Mouse (Mus musculus): ENCODE data around the gene Trim41. TPM values are rescaled to one million over a fixed set of nuclear protein-coding genes. Genes with fewer than 3 reads are reported as not detected.

Trim41 gene
- 11.2 TPM for polyA plus RNA-seq (2014; fragmentation: Illumina TruSeq; extraction: RNeasy Lipid Tissue Mini Kit (QIAGEN cat#74804))

DNA sequence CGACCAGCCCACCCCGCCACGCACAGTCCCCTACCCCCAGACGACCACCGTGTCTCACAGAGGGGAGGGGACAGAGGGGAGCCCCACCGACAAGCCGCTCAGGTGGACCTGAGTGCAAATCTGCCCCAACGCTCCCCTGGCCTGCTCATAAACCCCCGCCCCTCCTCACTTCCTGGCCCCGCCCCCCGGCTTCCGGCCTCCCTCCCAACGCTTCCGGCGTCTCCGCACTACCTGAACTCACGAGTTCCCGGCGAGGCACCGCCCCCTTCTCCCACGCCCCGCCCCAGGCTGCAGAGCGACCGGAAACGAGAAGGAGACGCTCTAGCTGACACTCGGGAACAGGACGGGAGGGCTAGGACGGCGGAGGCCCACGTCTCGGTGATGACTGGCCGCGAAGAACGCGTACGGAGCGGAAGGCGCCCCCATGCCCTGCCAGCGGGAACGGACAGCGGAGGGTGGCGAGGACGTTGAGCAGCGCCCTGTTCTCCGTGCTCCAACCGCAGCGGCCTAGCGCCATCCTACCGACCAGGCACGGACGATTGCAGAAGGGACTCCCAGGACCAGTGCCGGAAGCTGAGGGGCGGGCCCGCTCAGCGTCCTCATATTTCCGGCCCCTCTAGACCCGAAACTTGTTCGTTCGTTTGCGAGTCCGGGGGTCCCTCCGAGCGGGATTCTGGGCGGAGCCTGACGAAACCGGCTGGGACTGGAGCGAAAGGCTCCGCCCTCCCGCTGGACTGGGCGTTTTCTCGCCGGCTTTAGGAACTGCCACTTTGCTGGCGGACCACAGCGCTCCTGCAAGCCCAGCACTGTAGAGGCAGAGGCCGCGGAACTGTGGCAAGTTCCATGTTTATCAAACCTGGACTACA lies at the start of gene Trim41:
Trim41 (minus strand) TSS at position 554 of the 866 bp plus-strand sequence.

DNA sequence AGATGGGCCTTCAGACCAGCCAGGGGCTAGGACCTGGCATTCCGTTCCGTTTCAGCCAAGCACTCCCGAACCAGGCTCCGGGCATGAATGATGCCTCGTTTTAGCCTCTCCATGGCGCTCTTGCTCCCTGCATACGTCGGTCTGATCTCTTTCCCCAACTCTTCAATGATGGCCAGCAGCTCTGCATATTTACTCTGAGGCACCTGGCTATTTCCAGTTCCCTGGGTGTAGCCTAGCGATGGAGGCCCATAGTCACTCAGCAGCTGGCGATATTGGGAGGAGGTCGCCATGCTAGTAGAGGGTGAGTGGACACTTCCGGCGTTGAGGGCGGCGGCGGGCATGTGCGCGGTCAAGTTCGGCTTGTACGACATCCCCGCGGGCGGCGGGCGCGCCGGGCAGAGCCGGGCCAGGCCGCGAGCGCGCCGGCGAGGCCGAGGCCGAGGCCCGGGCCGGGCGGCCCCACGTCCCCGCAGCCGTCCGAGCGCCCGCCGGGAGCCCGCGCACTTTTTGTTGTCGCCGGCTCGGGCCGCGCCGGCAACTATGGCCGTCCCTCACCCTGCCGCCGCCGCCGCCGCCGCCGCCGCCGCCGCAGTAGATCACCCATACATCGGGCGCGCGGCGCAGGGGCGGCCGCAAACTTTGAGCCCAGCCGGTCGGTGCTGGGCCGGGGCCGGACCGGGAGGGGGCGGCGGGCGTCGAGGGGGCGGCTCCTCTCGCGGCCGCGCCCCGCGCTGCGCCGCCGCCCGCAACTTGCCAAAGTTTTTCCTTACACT lies 9.0 kb upstream of the Trim41 start, which contains the start of the genes Trim7 and Gm12184:
Trim7 (plus strand) TSS at position 162 of the 773 bp plus-strand sequence.
Gm12184 (minus strand) TSS at position 677 of the 773 bp plus-strand sequence.

GRCm38 (mm10) chr11:48799921-48800701 lies 17.0 kb downstream of the Trim41 start, which contains the start of gene Rack1:
Gene Rack1, plus strand, starts transcription at chr11:48800332.

Other genes starting within 250 kb of the Trim41 start
- gene Rack1, start 17.0 kb downstream of the Trim41 start, polyA plus RNA-seq (2014; fragmentation: Illumina TruSeq; extraction: RNeasy Lipid Tissue Mini Kit (QIAGEN cat#74804)), result 195 TPM
- gene Trim7, start 8.8 kb upstream of the Trim41 start, polyA plus RNA-seq (2014; fragmentation: Illumina TruSeq; extraction: RNeasy Lipid Tissue Mini Kit (QIAGEN cat#74804)), result 6.8 TPM
- 16.1 TPM for gene Gm12184, start 9.3 kb upstream of the Trim41 start, polyA plus RNA-seq (2014; fragmentation: Illumina TruSeq; extraction: RNeasy Lipid Tissue Mini Kit (QIAGEN cat#74804))
- 57.7 TPM for gene Irgm1, start 54.3 kb upstream of the Trim41 start, polyA plus RNA-seq (2014; fragmentation: Illumina TruSeq; extraction: RNeasy Lipid Tissue Mini Kit (QIAGEN cat#74804))
- gene Gm5431, start 84.9 kb upstream of the Trim41 start, polyA plus RNA-seq (2014; fragmentation: Illumina TruSeq; extraction: RNeasy Lipid Tissue Mini Kit (QIAGEN cat#74804)), result 2.1 TPM
- 0.68 TPM for gene Psme2b, start 128.8 kb upstream of the Trim41 start, polyA plus RNA-seq (2014; fragmentation: Illumina TruSeq; extraction: RNeasy Lipid Tissue Mini Kit (QIAGEN cat#74804))
- gene Olfr56, start 161.5 kb upstream of the Trim41 start, polyA plus RNA-seq (2014; fragmentation: Illumina TruSeq; extraction: RNeasy Lipid Tissue Mini Kit (QIAGEN cat#74804)), result 1.6 TPM
- 2.4 TPM for gene 9930111J21Rik1, start 162.0 kb upstream of the Trim41 start, polyA plus RNA-seq (2014; fragmentation: Illumina TruSeq; extraction: RNeasy Lipid Tissue Mini Kit (QIAGEN cat#74804))
- 0.83 TPM for gene Gm12185, start 174.9 kb upstream of the Trim41 start, polyA plus RNA-seq (2014; fragmentation: Illumina TruSeq; extraction: RNeasy Lipid Tissue Mini Kit (QIAGEN cat#74804))
- 10.0 TPM for gene Tgtp1, start 176.8 kb upstream of the Trim41 start, polyA plus RNA-seq (2014; fragmentation: Illumina TruSeq; extraction: RNeasy Lipid Tissue Mini Kit (QIAGEN cat#74804))
- gene 9930111J21Rik2, start 233.9 kb upstream of the Trim41 start, polyA plus RNA-seq (2014; fragmentation: Illumina TruSeq; extraction: RNeasy Lipid Tissue Mini Kit (QIAGEN cat#74804)), result 14.9 TPM
- gene Tgtp2, start 246.9 kb upstream of the Trim41 start, polyA plus RNA-seq (2014; fragmentation: Illumina TruSeq; extraction: RNeasy Lipid Tissue Mini Kit (QIAGEN cat#74804)), result 21.7 TPM